Mouse (Mus musculus): ENCODE data around the gene Fam229a.

GRCm38 (mm10) chr4:129518519-129518918, 27.5 kb downstream of the Fam229a start:
- TF ChIP-seq CTCF (IDR thresholded peaks at IDR 0.05), result no peak
- TF ChIP-seq EP300 (IDR thresholded peaks at IDR 0.05; ENCODE audit: insufficient read depth, low read depth, low read length), result no peak

Measured in heart, adult 2 months (tissue).